Mouse (Mus musculus) spleen, adult 2 months (tissue): ENCODE results near the gene Gm20388. TPM values are rescaled to one million over a fixed set of nuclear protein-coding genes. Genes with fewer than 3 reads are reported as not detected.

ENCODE experiments used
- DNase-seq, 2 experiments: peaks; one replicate each; pipeline versions ENCODE4 v3.0.0 to v3.0.0-alpha.2; 2012 to 2021; ENCODE audit warnings: low spot score in 2 of 2, low read depth in 1 of 2
- H3K27ac ChIP-seq: fragments of 200-500 bp; 2 replicates; pipeline ENCODE4 v1.5.1; 2012; ENCODE audit warnings: low read length, inconsistent platforms; ENCODE audit not compliant: insufficient read depth
- H3K27me3 ChIP-seq: fragments of 200-500 bp; 2 replicates; pipeline ENCODE4 v1.6.1; 2012; ENCODE audit warnings: mild to moderate bottlenecking, moderate library complexity, low read length, inconsistent platforms; ENCODE audit not compliant: control insufficient read depth, insufficient read depth
- H3K36me3 ChIP-seq: fragments of 200-500 bp; 2 replicates; pipeline ENCODE4 v1.6.1; 2012; ENCODE audit warnings: mild to moderate bottlenecking, low read length, inconsistent platforms; ENCODE audit not compliant: control insufficient read depth, insufficient read depth
- H3K4me1 ChIP-seq: fragments of 200-500 bp; 2 replicates; pipeline ENCODE4 v1.6.1; 2011; ENCODE audit warnings: inconsistent platforms; ENCODE audit not compliant: control insufficient read depth, insufficient read depth, insufficient read length
- H3K4me3 ChIP-seq: fragments of 200-500 bp; 2 replicates; pipeline ENCODE4 v1.5.1; 2011; ENCODE audit warnings: mild to moderate bottlenecking, inconsistent platforms; ENCODE audit not compliant: insufficient read depth, insufficient read length; ENCODE audit errors: extremely low read depth
- CTCF ChIP-seq: fragments of 200-500 bp; IDR thresholded peaks from 2 replicates; pipeline ENCODE4 v1.5.1; 2011; ENCODE audit warnings: mild to moderate bottlenecking, inconsistent platforms; ENCODE audit not compliant: insufficient read depth, insufficient read length, insufficient replicate concordance; ENCODE audit errors: extremely low read depth
- POLR2A ChIP-seq: fragments of 200-500 bp; IDR thresholded peaks from 2 replicates; pipeline ENCODE4 v1.6.1; 2011; ENCODE audit warnings: low read depth, low read length, inconsistent platforms
- WGBS: fragments of 180-500 bp; shearing (Covaris S2); methylation state at CpG from one replicate; pipeline ENCODE4 v1.1.7; 2018; 5-methylcytosine and 5-hydroxymethylcytosine counted together
- polyA plus RNA-seq: library from polyadenylated mRNA; depleted of rRNA; stranded (reverse); fragments of >200 nt; gene quantifications from 2 replicates; pipeline ENCODE4 v1.2.3, GENCODE M21; 2012

The Gm20388 gene
- polyA plus RNA-seq, 1 experiment: 26.1 TPM

DNA sequence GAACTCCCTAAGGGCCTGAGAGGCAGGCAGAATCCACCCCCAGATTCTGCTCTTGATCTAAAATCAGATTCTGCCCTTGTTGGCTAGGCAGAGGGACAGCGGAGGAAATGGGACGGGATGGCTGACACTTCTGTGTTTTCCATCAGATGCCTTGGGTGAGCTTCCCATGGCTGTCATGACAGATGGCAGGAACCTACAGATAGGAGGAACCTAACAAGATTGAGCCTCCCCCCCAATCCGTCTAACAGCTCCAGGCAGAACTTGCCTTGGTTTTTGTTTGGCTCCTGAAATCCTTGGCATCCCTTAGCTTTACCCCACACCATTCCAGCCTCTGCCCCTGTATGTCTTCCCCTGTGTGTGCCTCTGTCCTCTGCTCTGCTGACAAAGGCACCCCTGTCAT, 1764.5 kb downstream of the Gm20388 start:
- no peak for TF ChIP-seq POLR2A
- TF ChIP-seq CTCF: no peak
- no peak overlapping the region for H3K4me3 ChIP-seq
- 74% methylated on average over 3 of the region's 3 CpGs for WGBS
- H3K27me3 ChIP-seq: no peaks in the 10 kb centered on the region
- H3K27ac ChIP-seq: 0 out of 2 replicates have a peak overlapping the region, but pooled peaks have one; percentile 14
- no peak for DNase-seq
- no peaks in the 10 kb centered on the region for H3K36me3 ChIP-seq
- no peaks in the 10 kb centered on the region for H3K4me1 ChIP-seq

DNA sequence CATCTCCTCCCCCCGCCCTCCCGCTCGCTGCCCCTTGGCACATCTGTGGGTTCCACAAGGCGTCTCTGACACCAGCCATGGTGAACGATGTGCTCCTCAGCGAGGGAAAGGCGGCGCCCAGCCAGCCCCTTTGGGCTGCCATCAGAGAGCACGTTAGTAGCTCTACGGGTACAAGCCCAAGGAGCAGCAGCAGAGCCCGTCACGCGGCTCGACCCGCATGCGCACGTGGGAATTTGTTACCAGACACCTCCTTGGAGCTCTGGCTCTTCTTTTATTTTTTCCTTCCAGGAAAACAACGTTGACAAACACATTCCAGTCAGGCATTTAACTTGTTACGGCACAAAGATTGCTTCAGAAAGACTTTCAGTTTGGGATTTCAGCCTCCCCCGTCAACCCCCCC, 1765.1 kb downstream of the Gm20388 start:
- H3K27ac ChIP-seq: 0 out of 2 replicates have a peak overlapping the region, but pooled peaks have one; percentile 14
- no peaks in the 10 kb centered on the region for H3K36me3 ChIP-seq
- TF ChIP-seq POLR2A: no peak
- no peak for TF ChIP-seq CTCF
- no peaks in the 10 kb centered on the region for H3K4me1 ChIP-seq
- no peak overlapping the region for H3K4me3 ChIP-seq
- DNase-seq: no peak
- no peaks in the 10 kb centered on the region for H3K27me3 ChIP-seq
- WGBS: 62% methylated on average over 20 of the region's 20 CpGs

DNA sequence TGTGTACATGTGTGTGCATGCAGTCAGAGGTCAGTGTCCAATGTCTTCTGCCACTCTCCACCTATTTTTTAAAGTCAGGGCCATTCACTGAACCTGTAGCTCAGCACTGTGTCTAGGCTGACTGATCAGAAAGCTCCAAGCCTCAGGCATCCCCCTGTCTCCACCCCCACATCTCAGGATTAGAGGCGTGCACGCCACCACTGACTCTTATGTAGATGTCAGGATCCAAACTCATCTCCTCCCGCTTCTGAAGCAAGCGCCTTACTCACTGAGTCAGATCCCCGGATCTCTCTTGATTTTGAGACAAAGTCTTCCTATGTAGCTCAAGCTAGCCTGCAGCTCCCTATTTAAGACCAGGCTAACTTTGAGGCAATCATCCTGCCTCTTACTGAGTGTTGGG, 1768.1 kb downstream of the Gm20388 start:
- no peak for DNase-seq
- no peak overlapping the region for H3K4me3 ChIP-seq
- WGBS: 80% methylated on average over 5 of the region's 5 CpGs

DNA sequence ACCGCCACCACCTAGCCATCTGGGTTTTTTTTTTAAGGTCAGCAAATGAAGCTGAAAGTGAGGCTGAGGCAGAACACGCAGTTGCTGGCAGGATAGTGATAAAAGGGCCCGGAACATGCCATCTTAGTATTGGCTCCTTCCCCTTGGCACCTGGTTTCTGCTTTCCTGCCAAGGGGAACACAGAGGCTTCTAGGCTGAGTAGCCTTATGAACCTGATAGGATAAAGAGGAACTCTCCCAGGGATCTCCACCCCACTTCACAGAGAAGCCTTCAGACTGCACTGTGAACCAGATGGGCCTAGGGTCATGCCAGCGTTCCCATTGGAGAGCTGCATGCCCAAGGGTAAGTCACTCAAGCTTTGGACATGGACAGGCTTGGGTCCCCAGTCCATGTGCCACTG, 1770.3 kb downstream of the Gm20388 start:
- TF ChIP-seq CTCF (no peak), POLR2A (no peak)
- no peak overlapping the region for H3K27ac ChIP-seq
- no peaks in the 10 kb centered on the region for H3K36me3 ChIP-seq
- WGBS: 86% methylated on average over 4 of the region's 4 CpGs
- H3K27me3 ChIP-seq: no peaks in the 10 kb centered on the region
- no peak overlapping the region for H3K4me3 ChIP-seq
- no peaks in the 10 kb centered on the region for H3K4me1 ChIP-seq
- no peak for DNase-seq

More for the DNA sequence above, 1768.1 kb downstream of the Gm20388 start:
- no peaks in the 10 kb centered on the region for H3K36me3 ChIP-seq
- H3K27ac ChIP-seq: no peak overlapping the region
- TF ChIP-seq POLR2A: no peak
- no peak for TF ChIP-seq CTCF
- H3K4me1 ChIP-seq: no peaks in the 10 kb centered on the region
- H3K27me3 ChIP-seq: no peaks in the 10 kb centered on the region

GRCm38 (mm10) chr8:121681457-121681856, 1770.8 kb downstream of the Gm20388 start:
- no peak for DNase-seq
- H3K36me3 ChIP-seq: no peaks in the 10 kb centered on the region
- H3K27ac ChIP-seq: no peak overlapping the region
- TF ChIP-seq CTCF (no peak), POLR2A (no peak)
- H3K4me3 ChIP-seq: no peak overlapping the region
- no peaks in the 10 kb centered on the region for H3K4me1 ChIP-seq
- whole genome bisulfite sequencing: 69% methylated on average over 10 of the region's 10 CpGs
- no peaks in the 10 kb centered on the region for H3K27me3 ChIP-seq

DNA sequence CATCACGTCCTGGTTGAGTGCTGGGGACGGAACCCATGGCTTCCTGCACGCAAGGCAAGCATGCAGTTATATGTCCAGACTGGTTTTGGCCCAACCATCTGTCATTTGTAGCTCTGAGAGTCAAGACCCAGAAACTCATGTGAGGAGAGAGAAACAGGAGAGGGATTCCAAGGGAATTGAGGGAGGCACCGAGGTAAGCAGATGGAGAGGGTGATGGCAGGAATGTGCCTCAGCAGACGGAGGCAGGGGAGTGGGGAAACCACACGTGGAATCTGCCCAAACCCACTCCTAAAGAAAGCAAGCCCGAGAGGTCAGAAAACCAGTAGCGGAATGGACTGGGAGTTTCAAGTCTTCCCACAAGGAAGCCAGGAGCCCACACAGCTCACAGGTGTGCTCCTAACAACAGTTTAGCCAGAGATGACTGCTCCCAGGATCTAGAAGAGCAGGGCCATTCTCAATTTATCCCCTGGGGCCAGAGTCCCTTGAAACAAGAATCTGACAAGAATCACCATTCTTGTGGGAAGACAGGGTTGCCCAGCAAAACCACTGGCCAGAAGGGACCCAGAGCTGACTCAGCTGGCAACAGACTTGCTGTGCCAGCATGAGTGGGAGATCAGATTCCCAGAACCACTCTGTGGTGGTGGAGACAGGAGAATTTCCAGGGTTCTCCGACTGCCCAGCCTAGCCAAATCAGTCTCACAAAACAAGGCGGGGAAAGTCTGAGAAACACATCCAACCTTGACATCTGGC, 1772.6 kb downstream of the Gm20388 start:
- Histone ChIP-seq H3K27ac (no peak overlapping the region), H3K4me1 (no peaks in the 10 kb centered on the region), H3K27me3 (no peaks in the 10 kb centered on the region), H3K4me3 (no peak overlapping the region), H3K36me3 (no peaks in the 10 kb centered on the region)
- TF ChIP-seq POLR2A (no peak), CTCF (no peak)
- no peak for DNase-seq
- 76% methylated on average over 10 of the region's 10 CpGs for WGBS

GRCm38 (mm10) chr8:121685419-121685818, 1774.8 kb downstream of the Gm20388 start:
- peak in 1 of 2 experiments; percentile 8 for DNase-seq
- no peak overlapping the region for H3K27ac ChIP-seq
- no peaks in the 10 kb centered on the region for H3K36me3 ChIP-seq
- TF ChIP-seq POLR2A (no peak), CTCF (peak; percentile 51; the same call in 1 of the 2 replicates)
- no peak overlapping the region for H3K4me3 ChIP-seq
- no peaks in the 10 kb centered on the region for H3K27me3 ChIP-seq
- 6% methylated on average over 4 of the region's 4 CpGs for whole genome bisulfite sequencing
- H3K4me1 ChIP-seq: no peaks in the 10 kb centered on the region
